Mouse (Mus musculus) kidney, embryonic 16.5 days (tissue): ENCODE results near the gene Ccr9. TPM values are rescaled to one million over a fixed set of nuclear protein-coding genes. Genes with fewer than 3 reads are reported as not detected.

Experiments used
- ATAC-seq: fragments of 200-750 bp; cut with Nextera tagmentation; 2 replicates; pipeline ENCODE4 v1.8.0; 2017; ENCODE audit warnings: moderate TSS enrichment; ENCODE audit not compliant: low FRiP score, low TSS enrichment
- H3K27ac ChIP-seq: fragments of 300-500 bp; sonication (generic); 2 replicates; pipeline ENCODE4 v1.5.1; 2014; ENCODE audit warnings: low read length
- H3K27me3 ChIP-seq: fragments of 300-500 bp; sonication (generic); 2 replicates; pipeline ENCODE4 v1.6.1; 2014; ENCODE audit warnings: low read length, control low read depth, mixed read lengths; ENCODE audit not compliant: insufficient read depth
- H3K36me3 ChIP-seq: fragments of 300-500 bp; sonication (generic); 2 replicates; pipeline ENCODE4 v1.6.1; 2014; ENCODE audit warnings: low read length, control low read depth, mixed read lengths; ENCODE audit not compliant: insufficient read depth
- H3K4me1 ChIP-seq: fragments of 300-500 bp; sonication (generic); 2 replicates; pipeline ENCODE4 v1.6.1; 2014; ENCODE audit warnings: low read length, control low read depth, mixed read lengths; ENCODE audit not compliant: insufficient read depth
- H3K4me2 ChIP-seq: fragments of 300-500 bp; sonication (generic); replicated peaks from 2 replicates; pipeline ENCODE4 v1.6.1; 2014; ENCODE audit warnings: low read depth, low read length
- H3K4me3 ChIP-seq: fragments of 300-500 bp; sonication (generic); 2 replicates; pipeline ENCODE4 v1.5.1; 2014; ENCODE audit warnings: mild to moderate bottlenecking, low read length
- H3K9ac ChIP-seq: fragments of 300-500 bp; sonication (generic); replicated peaks from 2 replicates; pipeline ENCODE4 v1.6.1; 2014; ENCODE audit warnings: low read length
- H3K9me3 ChIP-seq: fragments of 300-500 bp; sonication (generic); 2 replicates; pipeline ENCODE4 v1.6.1; 2016; ENCODE audit warnings: low read length, control low read depth
- WGBS: fragments of 180-500 bp; shearing (Covaris S2); extraction: QIAGEN DNeasy Blood & Tissue Kit; methylation state at CpG from one replicate; pipeline ENCODE4 v1.1.7; 2014; 5-methylcytosine and 5-hydroxymethylcytosine counted together
- polyA plus RNA-seq: library from polyadenylated mRNA; unstranded; fragments of >200 nt; fragmentation: Nextera tagmentation; extraction: Ambion mirVana; gene quantifications from 2 replicates; pipeline ENCODE4 v1.2.1, GENCODE M21; 2015

The Ccr9 gene
- polyA plus RNA-seq, 1 experiment from 2014 or later: 0.16 TPM

DNA sequence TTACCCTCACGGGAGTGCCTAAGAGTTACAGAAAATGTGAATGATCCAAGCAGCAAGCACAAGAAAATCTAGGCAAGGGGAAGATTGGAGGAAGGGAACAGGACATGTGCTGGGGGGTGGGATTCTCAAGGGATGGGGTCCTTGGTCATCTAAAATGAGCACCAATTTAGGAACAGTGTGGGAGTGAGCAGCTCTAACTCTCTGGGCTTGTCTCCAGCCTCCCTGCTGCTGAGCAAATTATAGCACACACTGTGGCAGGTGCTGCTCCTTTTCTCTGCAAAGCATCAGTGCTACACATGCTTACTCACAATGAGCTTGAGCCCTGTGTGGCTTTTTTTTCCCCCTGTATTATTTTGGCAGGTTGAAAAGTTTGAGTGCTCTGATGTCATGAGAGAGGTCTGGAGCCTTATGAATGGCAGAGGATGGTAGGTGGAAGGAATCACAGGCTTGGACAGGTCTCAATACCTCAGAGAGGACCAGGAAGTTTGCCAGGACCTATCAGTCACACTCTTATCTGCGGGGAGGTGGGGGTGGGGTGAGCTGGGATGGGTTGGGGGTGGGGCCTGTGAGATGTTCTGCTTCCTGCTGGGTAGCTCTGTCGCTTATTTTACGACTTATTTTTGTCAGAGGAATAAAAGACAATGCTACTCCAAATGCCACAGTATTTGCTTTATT is 110.8 kb downstream of the Ccr9 start:
- H3K9ac ChIP-seq: no peak overlapping the region
- H3K4me2 ChIP-seq: no peak overlapping the region
- no peak overlapping the region for H3K4me3 ChIP-seq
- 78% methylated on average over 4 of the region's 4 CpGs for WGBS
- no peak overlapping the region for H3K27ac ChIP-seq
- no peaks in the 10 kb centered on the region for H3K4me1 ChIP-seq
- H3K27me3 ChIP-seq: no peaks in the 10 kb centered on the region
- ATAC-seq: no peak
- H3K9me3 ChIP-seq: peaks cover 4% of the 10 kb centered on the region
- peaks cover 33% of the 10 kb centered on the region for H3K36me3 ChIP-seq

DNA sequence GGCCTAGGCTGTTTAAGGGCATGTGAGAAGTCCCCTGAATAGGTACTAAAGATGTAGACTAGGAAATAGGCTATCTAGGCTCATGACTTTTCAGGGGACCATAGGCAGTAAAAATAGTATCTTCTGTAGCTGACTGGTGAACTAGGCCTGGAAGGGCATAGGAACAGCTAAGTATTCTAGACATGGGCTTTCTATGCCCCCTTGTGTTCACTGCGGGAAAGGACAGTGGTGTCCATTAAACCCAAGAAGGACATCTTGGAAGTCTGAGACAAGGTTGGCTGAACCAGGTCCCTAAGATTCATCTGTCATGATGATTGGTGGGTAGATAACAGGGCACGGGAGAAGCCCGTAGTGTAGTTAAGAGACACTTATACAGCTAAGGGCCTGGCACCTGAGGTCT is 117.9 kb downstream of the Ccr9 start:
- Histone ChIP-seq H3K9me3 (no peaks in the 10 kb centered on the region), H3K4me2 (no peak overlapping the region), H3K27ac (no peak overlapping the region), H3K4me1 (no peaks in the 10 kb centered on the region), H3K36me3 (peaks cover 36% of the 10 kb centered on the region), H3K27me3 (no peaks in the 10 kb centered on the region), H3K4me3 (no peak overlapping the region), H3K9ac (no peak overlapping the region)
- peak; percentile 69; the same call in 1 of the 2 replicates for ATAC-seq
- 49% methylated on average over 3 of the region's 3 CpGs for WGBS

DNA sequence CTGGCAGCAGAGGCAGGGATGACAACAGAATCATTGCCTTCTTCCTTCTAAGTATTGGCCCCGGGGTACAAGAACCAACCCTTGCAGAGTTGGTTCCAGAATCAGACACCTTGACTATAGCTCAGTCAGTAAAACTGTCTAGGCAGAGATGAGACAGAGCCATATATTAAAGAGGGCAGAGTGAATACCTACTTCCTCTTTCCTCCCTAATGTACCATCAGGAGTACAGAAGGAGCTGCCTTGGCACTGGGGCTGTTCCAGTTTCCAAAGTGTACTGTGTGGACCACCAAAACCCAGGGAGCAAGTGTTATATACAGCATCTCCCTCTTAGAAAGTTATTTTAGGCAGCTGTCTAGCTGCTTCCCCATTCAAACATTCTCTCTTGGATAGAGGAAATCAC is 123.3 kb downstream of the Ccr9 start:
- H3K9me3 ChIP-seq: no peaks in the 10 kb centered on the region
- H3K4me2 ChIP-seq: no peak overlapping the region
- H3K36me3 ChIP-seq: peaks cover 11% of the 10 kb centered on the region
- H3K9ac ChIP-seq: no peak overlapping the region
- no peak overlapping the region for H3K4me3 ChIP-seq
- ATAC-seq: no peak
- 94% methylated on average over 1 of the region's 1 CpGs for WGBS
- H3K4me1 ChIP-seq: no peaks in the 10 kb centered on the region
- no peaks in the 10 kb centered on the region for H3K27me3 ChIP-seq
- no peak overlapping the region for H3K27ac ChIP-seq

DNA sequence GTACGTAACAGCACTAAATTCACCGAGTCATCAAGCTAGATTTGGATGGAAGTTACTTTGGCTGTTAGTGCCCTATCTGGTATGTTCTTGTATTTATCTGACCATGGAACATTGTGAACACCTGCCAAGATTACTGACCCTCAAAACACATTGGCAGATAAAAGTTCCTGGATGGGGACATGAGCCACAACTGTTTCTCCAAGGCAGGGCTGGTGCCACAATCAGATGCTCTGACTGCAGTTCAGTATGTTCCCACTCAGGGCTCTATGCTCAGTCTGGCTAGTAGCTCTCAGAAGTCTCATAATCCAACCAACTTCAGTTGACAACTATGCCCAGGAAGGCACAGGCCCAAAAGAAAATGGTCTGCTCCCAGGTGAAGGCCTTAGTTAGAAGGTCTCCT is 124.2 kb downstream of the Ccr9 start:
- no peak overlapping the region for H3K4me3 ChIP-seq
- no peak overlapping the region for H3K4me2 ChIP-seq
- H3K27ac ChIP-seq: no peak overlapping the region
- no peaks in the 10 kb centered on the region for H3K27me3 ChIP-seq
- H3K4me1 ChIP-seq: no peaks in the 10 kb centered on the region
- no peaks in the 10 kb centered on the region for H3K9me3 ChIP-seq
- H3K9ac ChIP-seq: no peak overlapping the region
- peaks cover 3% of the 10 kb centered on the region for H3K36me3 ChIP-seq
- WGBS: 97% methylated on average over 2 of the region's 2 CpGs
- no peak for ATAC-seq

DNA sequence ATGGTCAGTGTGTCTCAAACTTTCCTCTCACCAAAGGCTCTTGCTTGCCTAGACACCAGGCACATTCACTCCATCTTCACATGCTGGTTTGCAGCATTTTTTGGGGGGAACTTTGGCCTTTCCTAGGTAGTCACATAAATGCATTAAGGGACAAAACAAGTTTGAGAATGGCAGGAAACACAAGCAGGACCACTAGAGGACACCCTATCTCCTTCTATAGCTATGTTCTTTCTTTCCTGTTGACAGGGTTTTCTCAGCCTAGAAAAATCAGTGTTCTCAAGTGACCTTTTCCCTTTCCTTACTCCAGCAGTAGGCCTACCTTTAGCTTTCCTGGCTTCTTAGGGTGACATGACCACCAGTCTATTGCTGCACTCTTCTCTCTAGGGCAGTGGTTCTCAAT is 124.7 kb downstream of the Ccr9 start:
- H3K9me3 ChIP-seq: no peaks in the 10 kb centered on the region
- no peaks in the 10 kb centered on the region for H3K4me1 ChIP-seq
- H3K4me3 ChIP-seq: no peak overlapping the region
- H3K36me3 ChIP-seq: peaks cover 3% of the 10 kb centered on the region
- H3K27ac ChIP-seq: no peak overlapping the region
- no peak overlapping the region for H3K4me2 ChIP-seq
- no peak for ATAC-seq
- no peaks in the 10 kb centered on the region for H3K27me3 ChIP-seq
- H3K9ac ChIP-seq: no peak overlapping the region

DNA sequence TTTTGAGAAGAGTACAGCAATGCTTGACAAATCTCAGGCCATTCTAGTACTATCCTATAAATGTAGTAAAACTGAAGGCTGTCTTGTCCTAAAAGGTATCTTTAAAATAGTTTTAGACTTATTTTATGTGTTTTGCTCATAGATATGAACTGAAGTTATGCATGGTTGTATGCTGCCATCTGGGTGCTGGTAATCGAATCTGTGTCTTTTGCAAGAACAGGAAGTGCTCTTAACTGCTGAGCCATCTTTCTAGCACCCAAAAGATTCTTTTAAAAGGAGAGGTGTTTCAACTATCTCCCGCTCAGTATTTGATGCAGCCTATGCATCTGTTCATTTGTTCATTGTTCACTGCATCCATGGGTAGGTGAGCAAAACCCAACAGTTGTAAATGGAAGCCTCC is 127.0 kb downstream of the Ccr9 start:
- H3K9ac ChIP-seq: no peak overlapping the region
- peaks cover 5% of the 10 kb centered on the region for H3K36me3 ChIP-seq
- no peaks in the 10 kb centered on the region for H3K27me3 ChIP-seq
- no peak overlapping the region for H3K27ac ChIP-seq
- WGBS: 89% methylated on average over 2 of the region's 2 CpGs
- H3K9me3 ChIP-seq: no peaks in the 10 kb centered on the region
- ATAC-seq: no peak
- H3K4me3 ChIP-seq: no peak overlapping the region
- no peak overlapping the region for H3K4me2 ChIP-seq
- no peaks in the 10 kb centered on the region for H3K4me1 ChIP-seq

DNA sequence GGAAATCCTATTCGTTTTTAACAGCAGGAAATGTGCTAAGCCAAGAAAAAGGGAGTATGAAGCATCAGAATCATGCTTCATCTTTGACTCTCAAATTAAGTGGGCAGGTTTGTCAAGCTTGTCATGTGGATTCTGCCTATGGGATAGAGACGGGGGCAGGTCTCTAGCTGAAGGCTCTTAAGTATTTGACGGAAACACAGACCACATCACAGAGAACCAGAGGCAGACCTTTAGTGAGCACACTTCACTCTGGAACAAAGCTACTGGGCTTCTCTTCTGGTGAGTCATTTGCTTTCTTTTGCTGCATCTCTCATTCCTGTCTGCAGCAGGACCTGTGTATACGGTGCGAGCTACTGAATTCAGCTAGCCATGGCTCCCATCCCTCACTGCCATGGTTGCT is 128.0 kb downstream of the Ccr9 start, which contains the start of gene Cxcr6:
TSS of gene Cxcr6 (plus strand) at position 209 of the 400 bp plus-strand sequence.
- H3K27ac ChIP-seq: no peak within 1 kb of the TSS
- H3K27me3 ChIP-seq: no peaks in the 10 kb centered on the region
- peaks cover 8% of the 10 kb centered on the region; the same call in 1 of the 2 replicates for H3K36me3 ChIP-seq
- 88% methylated on average over 5 of the region's 5 CpGs for WGBS
- H3K4me2 ChIP-seq: no peak within 1 kb of the TSS
- H3K4me1 ChIP-seq: no peaks in the 10 kb centered on the region
- no peak for ATAC-seq
- no peak within 1 kb of the TSS for H3K9ac ChIP-seq
- no peak within 1 kb of the TSS for H3K4me3 ChIP-seq
- no peaks in the 10 kb centered on the region for H3K9me3 ChIP-seq

DNA sequence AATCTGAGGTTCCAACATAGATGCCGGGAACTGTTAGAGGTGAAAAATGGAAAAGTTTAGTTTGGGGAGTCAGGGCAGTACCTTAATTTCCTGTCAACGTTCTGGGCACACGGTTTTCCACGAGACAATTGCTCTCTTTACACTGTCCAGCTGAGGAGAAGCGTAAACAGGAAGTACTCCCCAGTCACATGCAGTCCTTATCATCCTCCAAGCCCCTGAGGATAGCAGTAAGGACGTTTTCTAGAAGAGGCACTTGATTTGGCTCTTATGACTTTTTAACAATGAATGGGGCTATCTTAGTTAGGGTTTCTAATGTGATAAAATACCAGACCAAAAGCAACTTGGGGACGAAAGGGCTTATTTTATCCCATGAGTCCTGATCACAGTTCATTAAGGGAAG is 130.3 kb downstream of the Ccr9 start:
- H3K27me3 ChIP-seq: no peaks in the 10 kb centered on the region
- ATAC-seq: no peak
- no peak overlapping the region for H3K27ac ChIP-seq
- no peak overlapping the region for H3K9ac ChIP-seq
- 63% methylated on average over 7 of the region's 7 CpGs for WGBS
- no peak overlapping the region for H3K4me3 ChIP-seq
- H3K4me2 ChIP-seq: no peak overlapping the region
- H3K36me3 ChIP-seq: peaks cover 17% of the 10 kb centered on the region; the same call in 1 of the 2 replicates
- H3K4me1 ChIP-seq: no peaks in the 10 kb centered on the region
- H3K9me3 ChIP-seq: no peaks in the 10 kb centered on the region

DNA sequence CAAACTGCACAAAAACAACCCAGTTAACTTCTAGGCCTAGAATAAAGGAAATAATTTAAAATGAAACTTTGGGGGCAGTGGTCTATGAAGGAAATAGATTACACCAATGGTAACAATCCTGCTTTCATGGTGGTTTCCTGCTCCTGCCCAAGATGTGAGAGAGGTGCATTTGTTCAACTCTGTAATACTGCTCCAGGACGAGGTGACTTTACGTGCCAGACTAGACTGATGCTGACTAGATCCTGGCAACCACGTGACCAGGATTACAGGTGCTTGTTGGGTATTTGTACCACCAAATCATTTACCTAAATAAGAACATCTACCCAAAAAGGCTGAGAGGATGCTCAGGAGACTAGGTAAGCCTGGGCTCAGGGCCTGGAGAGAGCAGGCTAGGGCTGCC is 133.6 kb downstream of the Ccr9 start:
- H3K9me3 ChIP-seq: no peaks in the 10 kb centered on the region
- no peaks in the 10 kb centered on the region for H3K4me1 ChIP-seq
- no peak overlapping the region for H3K4me3 ChIP-seq
- no peak overlapping the region for H3K9ac ChIP-seq
- no peaks in the 10 kb centered on the region for H3K27me3 ChIP-seq
- 90% methylated on average over 3 of the region's 3 CpGs for WGBS
- H3K27ac ChIP-seq: no peak overlapping the region
- H3K4me2 ChIP-seq: no peak overlapping the region
- peaks cover 30% of the 10 kb centered on the region for H3K36me3 ChIP-seq
- no peak for ATAC-seq

DNA sequence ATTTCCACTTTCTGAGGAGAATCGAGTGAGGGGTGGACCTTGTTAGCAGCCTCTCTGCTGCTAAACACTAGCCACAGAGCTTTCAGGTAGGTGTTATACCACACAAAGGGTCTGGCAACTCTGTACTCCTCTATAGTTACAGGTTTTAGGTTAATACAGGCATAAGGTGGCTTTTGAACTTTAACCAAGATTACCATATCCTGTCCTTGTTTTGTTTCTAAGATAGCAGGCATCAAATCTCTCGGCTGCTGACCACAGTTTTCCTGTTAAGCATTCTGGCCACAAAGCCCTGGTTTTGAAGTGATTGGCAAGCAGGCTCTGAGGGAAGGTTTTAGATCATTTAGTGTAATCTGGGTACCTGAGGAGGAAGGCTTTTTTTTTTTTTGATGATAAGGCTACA is 136.1 kb downstream of the Ccr9 start:
- no peak overlapping the region for H3K9ac ChIP-seq
- no peak overlapping the region for H3K27ac ChIP-seq
- H3K4me2 ChIP-seq: no peak overlapping the region
- H3K9me3 ChIP-seq: no peaks in the 10 kb centered on the region
- no peak for ATAC-seq
- peaks cover 34% of the 10 kb centered on the region for H3K36me3 ChIP-seq
- no peak overlapping the region for H3K4me3 ChIP-seq
- H3K4me1 ChIP-seq: no peaks in the 10 kb centered on the region
- no peaks in the 10 kb centered on the region for H3K27me3 ChIP-seq
- WGBS: 81% methylated on average over 2 of the region's 2 CpGs
